Mouse (Mus musculus) CH12.LX (cell line): Measurements from ENCODE around the gene Pfdn6.

ENCODE experiments used
- HCFC1 ChIP-seq: IDR thresholded peaks from 2 replicates; pipeline ENCODE4 v1.6.1; 2012; ENCODE audit warnings: low read depth, mild to moderate bottlenecking, inconsistent platforms, low read length, improper control_type of control experiment
- MEF2A ChIP-seq: IDR thresholded peaks from 2 replicates; pipeline ENCODE4 v1.6.1; 2014; ENCODE audit warnings: low read depth, mild to moderate bottlenecking, inconsistent platforms, low read length, improper control_type of control experiment, borderline replicate concordance
- POLR2A ChIP-seq: IDR thresholded peaks from 2 replicates; pipeline ENCODE4 v1.6.1; 2011; ENCODE audit warnings: low read depth, mild to moderate bottlenecking, improper control_type of control experiment, low read length

DNA sequence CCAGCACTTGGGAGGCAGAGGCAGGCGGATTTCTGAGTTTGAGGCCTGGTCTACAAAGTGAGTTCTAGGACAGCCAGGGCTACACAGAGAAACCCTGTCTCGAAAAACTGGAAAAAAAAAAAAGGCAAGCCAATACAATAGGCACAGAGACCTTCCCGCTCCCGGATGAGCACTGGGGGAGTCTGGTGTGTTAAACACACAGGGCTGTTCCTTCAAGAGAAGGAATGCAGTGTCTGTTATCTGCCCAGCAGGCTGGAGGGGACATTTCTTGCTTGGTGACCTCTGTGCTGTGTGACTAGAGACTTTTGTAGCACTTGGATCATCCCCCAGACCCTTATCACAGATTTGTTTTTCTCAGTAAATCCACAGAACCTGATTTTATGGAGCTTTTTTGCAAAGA is 38.5 kb downstream of the Pfdn6 start:
- TF ChIP-seq MEF2A = no peak
- TF ChIP-seq HCFC1 = no peak
- TF ChIP-seq POLR2A = no peak
